In genomic region chr11:46075507-46075906, GRCm38 (mm10) we compare ENCODE assay signal across 20 mouse cellular contexts. TPM values are rescaled to one million over a fixed set of nuclear protein-coding genes. Genes with fewer than 3 reads are reported as not detected.
DNase-seq lines count a peak whose midpoint lies in the region; ATAC-seq and TF ChIP-seq lines count a peak whose summit lies in the region.
"Had no signal": no experiment of that assay in that cellular context is flagged by ENCODE, and none has a peak within 500 bp of the region (broad histone marks: within the 10 kb centered on the region; RNA-seq: fewer than 3 reads in every experiment).

No protein-coding gene starts in this region.

- H3K4me2 ChIP-seq in liver, embryonic 13.5 days, result no peak overlapping the region
- no peak overlapping the region for H3K4me2 ChIP-seq in liver, embryonic 11.5 days
- H3K4me2 ChIP-seq in midbrain, embryonic 11.5 days, result no peak overlapping the region
- no peak overlapping the region for H3K4me2 ChIP-seq in midbrain, embryonic 15.5 days
- H3K4me2 ChIP-seq: embryonic facial prominence, embryonic 13.5 days; forebrain, embryonic 12.5 days; heart, embryonic 12.5 days; hindbrain, embryonic 14.5 days had no signal

- no peaks in the 10 kb centered on the region for H3K9me3 ChIP-seq in liver, embryonic 13.5 days (replicated peaks)
- peaks cover 4% of the 10 kb centered on the region; the same call in 1 of the 2 replicates for H3K9me3 ChIP-seq in liver, embryonic 11.5 days (ENCODE audit: control insufficient read depth, low read length)
- no peaks in the 10 kb centered on the region for H3K9me3 ChIP-seq in midbrain, embryonic 11.5 days (ENCODE audit: control insufficient read depth, low read length)
- no peaks in the 10 kb centered on the region for H3K9me3 ChIP-seq in midbrain, embryonic 15.5 days
- H3K9me3 ChIP-seq: embryonic facial prominence, embryonic 13.5 days had no signal

- H3K9ac ChIP-seq in liver, embryonic 13.5 days, result no peak overlapping the region
- H3K9ac ChIP-seq in liver, embryonic 11.5 days (ENCODE audit: low read depth, low read length), result no peak overlapping the region
- no peak overlapping the region for H3K9ac ChIP-seq in midbrain, embryonic 11.5 days (ENCODE audit: low read length)
- H3K9ac ChIP-seq in midbrain, embryonic 15.5 days, result no peak overlapping the region
- H3K9ac ChIP-seq: embryonic facial prominence, embryonic 13.5 days; forebrain, embryonic 12.5 days; heart, embryonic 12.5 days; hindbrain, embryonic 14.5 days had no signal

- ATAC-seq in liver, embryonic 13.5 days (ENCODE audit: low read depth), result no peak
- no peak for ATAC-seq in liver, embryonic 11.5 days (replicated peaks; ENCODE audit: low FRiP score)
- ATAC-seq in midbrain, embryonic 11.5 days (ENCODE audit: low FRiP score), result no peak
- no peak for ATAC-seq in midbrain, embryonic 15.5 days (replicated peaks)
- ATAC-seq: forebrain, embryonic 16.5 days had no signal

- H3K4me1 ChIP-seq in liver, embryonic 13.5 days (replicated peaks), result peaks cover 56% of the 10 kb centered on the region
- peaks cover 31% of the 10 kb centered on the region for H3K4me1 ChIP-seq in liver, embryonic 11.5 days (replicated peaks; ENCODE audit: control insufficient read depth, insufficient read depth, low read length)
- H3K4me1 ChIP-seq in midbrain, embryonic 11.5 days (ENCODE audit: control insufficient read depth, insufficient read depth, low read length), result no peaks in the 10 kb centered on the region
- 0 out of 2 replicates have a peak, but pooled peaks cover 9% of the 10 kb centered on the region for H3K4me1 ChIP-seq in midbrain, embryonic 15.5 days
- peaks cover 2% of the 10 kb centered on the region; the same call in 1 of the 2 replicates for H3K4me1 ChIP-seq in bone marrow, adult 2 months (ENCODE audit: control insufficient read depth, insufficient read depth, low read length)
- H3K4me1 ChIP-seq in small intestine, adult 2 months (ENCODE audit: control insufficient read depth, insufficient read depth, insufficient read length, low read length), result peaks cover 7% of the 10 kb centered on the region; the same call in 1 of the 2 replicates
- H3K4me1 ChIP-seq: forebrain, embryonic 12.5 days had no signal

- no peak overlapping the region for H3K4me3 ChIP-seq in liver, embryonic 13.5 days (replicated peaks)
- H3K4me3 ChIP-seq in liver, embryonic 11.5 days (ENCODE audit: low read depth, low read length), result no peak overlapping the region
- H3K4me3 ChIP-seq in midbrain, embryonic 11.5 days (ENCODE audit: low read depth, low read length), result no peak overlapping the region
- H3K4me3 ChIP-seq in midbrain, embryonic 15.5 days, result no peak overlapping the region
- H3K4me3 ChIP-seq in bone marrow, adult 2 months (replicated peaks; ENCODE audit: control insufficient read depth, low read depth, low read length), result no peak overlapping the region
- H3K4me3 ChIP-seq in small intestine, adult 2 months (ENCODE audit: low read depth, low read length), result no peak overlapping the region
- no peak overlapping the region for H3K4me3 ChIP-seq in gastrocnemius, adult 2 months
- H3K4me3 ChIP-seq: embryonic facial prominence, embryonic 13.5 days; forebrain, embryonic 12.5 days; heart, embryonic 12.5 days had no signal

- H3K27ac ChIP-seq in liver, embryonic 13.5 days, result peak overlapping the region; percentile 96
- H3K27ac ChIP-seq in liver, embryonic 11.5 days (ENCODE audit: low read depth, low read length), result no peak overlapping the region; the same call in 1 of the 2 replicates
- H3K27ac ChIP-seq in midbrain, embryonic 11.5 days (ENCODE audit: low read depth, low read length), result no peak overlapping the region
- H3K27ac ChIP-seq in midbrain, embryonic 15.5 days, result no peak overlapping the region
- peak overlapping the region; percentile 81; the same call in 1 of the 2 replicates for H3K27ac ChIP-seq in bone marrow, adult 2 months (ENCODE audit: control insufficient read depth, insufficient read depth, low read depth, low read length, poor library complexity)
- peak overlapping the region; percentile 57 for H3K27ac ChIP-seq in small intestine, adult 2 months (ENCODE audit: insufficient read depth, low read depth, low read length)
- no peak overlapping the region for H3K27ac ChIP-seq in gastrocnemius, adult 2 months
- H3K27ac ChIP-seq: embryonic facial prominence, embryonic 13.5 days; forebrain, embryonic 12.5 days; hindbrain, embryonic 14.5 days had no signal

- no peak for TF ChIP-seq POLR2A in bone marrow, adult 2 months (IDR thresholded peaks at IDR 0.05; ENCODE audit: borderline replicate concordance, control insufficient read depth, low read depth, low read length)
- TF ChIP-seq POLR2A in small intestine, adult 2 months (IDR thresholded peaks at IDR 0.05; ENCODE audit: low read depth, low read length), result no peak

- TF ChIP-seq CTCF in bone marrow, adult 2 months (IDR thresholded peaks at IDR 0.05; ENCODE audit: control insufficient read depth, insufficient read depth, low read length), result no peak
- TF ChIP-seq CTCF in small intestine, adult 2 months (IDR thresholded peaks at IDR 0.05; ENCODE audit: extremely low read depth, insufficient read length, insufficient replicate concordance, low read depth, low read length), result no peak
- no peak for TF ChIP-seq CTCF in gastrocnemius, adult 2 months (IDR thresholded peaks at IDR 0.05)

- WGBS in liver, embryonic 13.5 days (ENCODE audit: insufficient replicate concordance), result 46% methylated on average over 3 of the region's 3 CpGs
- 51% methylated on average over 3 of the region's 3 CpGs for WGBS in liver, embryonic 11.5 days
- WGBS in midbrain, embryonic 11.5 days, result 93% methylated on average over 3 of the region's 3 CpGs
- WGBS in midbrain, embryonic 15.5 days, result 97% methylated on average over 3 of the region's 3 CpGs
- 66% methylated on average over 3 of the region's 3 CpGs for WGBS in bone marrow, adult 2 months
- WGBS in small intestine, adult 2 months, result 52% methylated on average over 3 of the region's 3 CpGs

- H3K27me3 ChIP-seq in liver, embryonic 13.5 days, result no peaks in the 10 kb centered on the region
- no peaks in the 10 kb centered on the region for H3K27me3 ChIP-seq in liver, embryonic 11.5 days (replicated peaks; ENCODE audit: control insufficient read depth, insufficient read depth, low read length)
- H3K27me3 ChIP-seq in midbrain, embryonic 11.5 days (ENCODE audit: control insufficient read depth, insufficient read depth, low read length), result no peaks in the 10 kb centered on the region
- no peaks in the 10 kb centered on the region for H3K27me3 ChIP-seq in midbrain, embryonic 15.5 days (replicated peaks)
- H3K27me3 ChIP-seq in small intestine, adult 2 months (ENCODE audit: control insufficient read depth, insufficient read depth, low read length), result no peaks in the 10 kb centered on the region
- H3K27me3 ChIP-seq: CH12.LX; embryonic facial prominence, embryonic 13.5 days; forebrain, embryonic 12.5 days; heart, embryonic 12.5 days had no signal

- intact Hi-C loops in gastrocnemius, adult 2 months (cut with DNase I), result no loop called here

- DNase-seq in liver, embryonic 13.5 days, result no peak
- DNase-seq in liver, embryonic 11.5 days (ENCODE audit: low spot score), result no peak
- DNase-seq in midbrain, embryonic 11.5 days (ENCODE audit: low spot score, missing footprints), result peak; percentile 51
- no peak for DNase-seq in gastrocnemius, adult 2 months
- DNase-seq: adrenal gland, adult 8-10 months; adrenal gland, postnatal 36 days; cerebellum, adult 11 months; cerebellum, adult 9-10 months; cerebellum, postnatal 36 days; gastrocnemius, postnatal 14 days; heart, postnatal 10 days had no signal

- no peaks in the 10 kb centered on the region; the same call in 1 of the 2 replicates for H3K36me3 ChIP-seq in liver, embryonic 13.5 days
- peaks cover 9% of the 10 kb centered on the region; the same call in 1 of the 2 replicates for H3K36me3 ChIP-seq in liver, embryonic 11.5 days (ENCODE audit: control insufficient read depth, insufficient read depth, low read length)
- no peaks in the 10 kb centered on the region for H3K36me3 ChIP-seq in midbrain, embryonic 11.5 days (ENCODE audit: control insufficient read depth, insufficient read depth, low read length)
- H3K36me3 ChIP-seq in midbrain, embryonic 15.5 days (replicated peaks), result 0 out of 2 replicates have a peak, but pooled peaks cover 4% of the 10 kb centered on the region
- peaks cover 2% of the 10 kb centered on the region for H3K36me3 ChIP-seq in small intestine, adult 2 months (ENCODE audit: control insufficient read depth, insufficient read depth, low read length)
- H3K36me3 ChIP-seq: forebrain, embryonic 12.5 days had no signal

RNA-seq across cellular contexts. Expression of gene Adam19, which starts 19.7 kb away (rescaled TPM):
- polyA plus RNA-seq in liver, embryonic 13.5 days (2015; fragmentation: Nextera tagmentation; extraction: Ambion mirVana), result 1.1 and 1.6 TPM in 2 replicates
- polyA plus RNA-seq in liver, embryonic 11.5 days (2014; fragmentation: Nextera tagmentation; extraction: Ambion mirVana), result 8.5 and 8.8 TPM in 2 replicates
- polyA plus RNA-seq in midbrain, embryonic 11.5 days (2014; fragmentation: Nextera tagmentation; extraction: Ambion mirVana), result 6.1 and 6.6 TPM in 2 replicates
- 11.3 and 12.2 TPM in 2 replicates for polyA plus RNA-seq in midbrain, embryonic 15.5 days (2015; fragmentation: Nextera tagmentation; extraction: Ambion mirVana)
- polyA plus RNA-seq in bone marrow, adult 2 months (2011; ENCODE audit: insufficient read depth, insufficient read length, low replicate concordance, missing spikeins), result 6.1 and 17.6 TPM in 2 replicates
- 4.4 and 6.8 TPM in 2 replicates for polyA plus RNA-seq in small intestine, adult 2 months (2012; rRNA removed)
- 1 to 10 TPM; 3.0 to 3.7 TPM for total RNA-seq in gastrocnemius, adult 2 months (2021)

RNA-seq across cellular contexts. Expression of gene Gm12166, which starts 23.4 kb away (rescaled TPM):
- 3.0 and 3.3 TPM in 2 replicates for polyA plus RNA-seq in liver, embryonic 13.5 days (2015; fragmentation: Nextera tagmentation; extraction: Ambion mirVana)
- 5.5 and 6.6 TPM in 2 replicates for polyA plus RNA-seq in liver, embryonic 11.5 days (2014; fragmentation: Nextera tagmentation; extraction: Ambion mirVana)
- polyA plus RNA-seq in midbrain, embryonic 11.5 days (2014; fragmentation: Nextera tagmentation; extraction: Ambion mirVana), result 1.4 and 2.5 TPM in 2 replicates
- polyA plus RNA-seq in midbrain, embryonic 15.5 days (2015; fragmentation: Nextera tagmentation; extraction: Ambion mirVana), result 4.0 and 5.4 TPM in 2 replicates
- polyA plus RNA-seq in bone marrow, adult 2 months (2011; ENCODE audit: insufficient read depth, insufficient read length, low replicate concordance, missing spikeins), result 11.6 and 31.7 TPM in 2 replicates
- 12.6 and 25.3 TPM in 2 replicates for polyA plus RNA-seq in small intestine, adult 2 months (2012; rRNA removed)
- total RNA-seq in gastrocnemius, adult 2 months (2021), result under 1 TPM; 0.64 to 0.99 TPM

Comparison
In these comparisons a context has a peak if more than half of its experiments do, and no peak if none do; other contexts are left out.
1. H3K27ac ChIP-seq: peak in liver, embryonic 13.5 days (single experiment), bone marrow, adult 2 months (single experiment) and small intestine, adult 2 months (single experiment); none in liver, embryonic 11.5 days (single experiment), midbrain, embryonic 11.5 days (single experiment), midbrain, embryonic 15.5 days (single experiment) and gastrocnemius, adult 2 months (single experiment).